Mouse (Mus musculus) thymus, postnatal 14 days (tissue): Measurements from ENCODE around the gene Wipf3.

ENCODE experiments used
- DNase-seq: peaks from one replicate; pipeline ENCODE4 v3.0.0; 2021

The Wipf3 gene

GRCm38 (mm10) chr6:54429447-54430194 is at the start of gene Wipf3:
TSS of gene Wipf3 (plus strand) at chr6:54429603.
- peak; percentile 37 for DNase-seq

- DNase-seq: no peak
Measured at GRCm38 (mm10) chr6:54382636-54383035, 46.8 kb upstream of the Wipf3 start.

GRCm38 (mm10) chr6:54383893-54384524 is 45.4 kb upstream of the Wipf3 start:
- no peak for DNase-seq

- DNase-seq: no peak
Measured at GRCm38 (mm10) chr6:54384777-54385176, 44.6 kb upstream of the Wipf3 start.

GRCm38 (mm10) chr6:54386429-54386828 is 43.0 kb upstream of the Wipf3 start:
- DNase-seq: no peak

- DNase-seq: no peak
Measured at GRCm38 (mm10) chr6:54387044-54387443, 42.4 kb upstream of the Wipf3 start.

GRCm38 (mm10) chr6:54387751-54388150 is 41.7 kb upstream of the Wipf3 start:
- no peak for DNase-seq

GRCm38 (mm10) chr6:54388690-54389275 is 40.6 kb upstream of the Wipf3 start:
- no peak for DNase-seq

- peak; percentile 35 for DNase-seq
Measured at GRCm38 (mm10) chr6:54391765-54392164, 37.6 kb upstream of the Wipf3 start.

GRCm38 (mm10) chr6:54393886-54394285 is 35.5 kb upstream of the Wipf3 start:
- DNase-seq: no peak

- DNase-seq: no peak
Measured at GRCm38 (mm10) chr6:54399194-54399923, 30.0 kb upstream of the Wipf3 start.

GRCm38 (mm10) chr6:54401503-54401902 is 27.9 kb upstream of the Wipf3 start:
- DNase-seq: no peak

GRCm38 (mm10) chr6:54404916-54405315 is 24.5 kb upstream of the Wipf3 start:
- no peak for DNase-seq

- DNase-seq: no peak
Measured at GRCm38 (mm10) chr6:54406116-54406515, 23.3 kb upstream of the Wipf3 start.

GRCm38 (mm10) chr6:54409271-54409670 is 20.1 kb upstream of the Wipf3 start:
- DNase-seq: no peak

GRCm38 (mm10) chr6:54410451-54410850 is 19.0 kb upstream of the Wipf3 start:
- no peak for DNase-seq

GRCm38 (mm10) chr6:54411591-54411990 is 17.8 kb upstream of the Wipf3 start:
- DNase-seq: no peak

- no peak for DNase-seq
Measured at GRCm38 (mm10) chr6:54412879-54413278, 16.5 kb upstream of the Wipf3 start.

- no peak for DNase-seq
Measured at GRCm38 (mm10) chr6:54425230-54425629, 4.2 kb upstream of the Wipf3 start.

GRCm38 (mm10) chr6:54428850-54429446 is 455 bp upstream of the Wipf3 start:
- no peak for DNase-seq

- DNase-seq: no peak
Measured at GRCm38 (mm10) chr6:54430221-54430620, 818 bp downstream of the Wipf3 start.

- no peak for DNase-seq
Measured at GRCm38 (mm10) chr6:54431761-54432160, 2.4 kb downstream of the Wipf3 start.

GRCm38 (mm10) chr6:54432191-54432590 is 2.8 kb downstream of the Wipf3 start:
- no peak for DNase-seq
